Mouse (Mus musculus) cerebellum, adult 2 months (tissue): ENCODE results near the gene Aass.

Experiments
- CTCF ChIP-seq: fragments of 200-500 bp; IDR thresholded peaks from 2 replicates; pipeline ENCODE4 v1.5.1; 2011; ENCODE audit warnings: low read depth, mild to moderate bottlenecking, control low read depth, low read length, moderate library complexity, borderline replicate concordance; ENCODE audit not compliant: insufficient read depth
- POLR2A ChIP-seq: fragments of 200-500 bp; IDR thresholded peaks from 2 replicates; pipeline ENCODE4 v1.6.1; 2011; ENCODE audit warnings: low read length, control low read depth, borderline replicate concordance; ENCODE audit not compliant: insufficient read depth

DNA sequence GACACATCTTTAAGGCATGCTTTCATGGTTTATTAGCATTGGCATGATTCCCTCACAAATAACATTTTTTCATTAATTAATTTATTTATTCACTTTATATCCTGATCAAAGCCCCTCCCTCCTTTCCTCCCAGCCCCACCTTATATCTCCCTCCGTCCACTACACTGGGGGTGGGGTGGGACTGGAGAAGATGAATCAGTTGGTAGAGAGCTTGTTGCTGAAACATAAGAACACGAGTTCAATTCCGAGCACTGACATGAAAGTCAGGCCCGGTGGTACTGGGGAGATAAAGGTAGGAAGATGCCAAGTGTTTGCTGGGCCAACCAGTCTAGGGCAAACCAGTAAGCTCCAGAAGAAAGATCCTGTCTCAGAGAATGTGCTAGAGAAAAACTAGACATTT lies 84.0 kb downstream of the Aass start:
- no peak for TF ChIP-seq POLR2A
- TF ChIP-seq CTCF, result no peak
